Mouse (Mus musculus) testis, adult 2 months (tissue): ENCODE results near the gene Trim72.

ENCODE experiments used
- CTCF ChIP-seq: fragments of 200-500 bp; IDR thresholded peaks from 2 replicates; pipeline ENCODE4 v1.5.1; 2012; ENCODE audit warnings: low read depth, mild to moderate bottlenecking, inconsistent platforms, low read length, moderate library complexity; ENCODE audit not compliant: control insufficient read depth, insufficient read depth, insufficient replicate concordance
- POLR2A ChIP-seq: fragments of 200-500 bp; IDR thresholded peaks from 2 replicates; pipeline ENCODE4 v1.6.1; 2012; ENCODE audit warnings: low read depth, mild to moderate bottlenecking, inconsistent platforms, low read length, moderate library complexity; ENCODE audit not compliant: control insufficient read depth

GRCm38 (mm10) chr7:128059091-128059490, 55.3 kb downstream of the Trim72 start:
- TF ChIP-seq CTCF = no peak
- no peak for TF ChIP-seq POLR2A
